Mouse (Mus musculus) A20 (cell line): ENCODE results near the gene Dlk1.

Experiments used
- DNase-seq: peaks from one replicate; pipeline ENCODE4 v3.0.0-alpha.2; 2011; ENCODE audit warnings: low read depth, low spot score

Gene Dlk1

GRCm38 (mm10) chr12:109452592-109452991 lies at the start of gene Dlk1:
Dlk1 (plus strand) TSS chr12:109452823.
- DNase-seq: no peak

- DNase-seq: no peak
Measured at GRCm38 (mm10) chr12:109402943-109403342, 49.7 kb upstream of the Dlk1 start.

- no peak for DNase-seq
Measured at GRCm38 (mm10) chr12:109403752-109404151, 48.9 kb upstream of the Dlk1 start.

- DNase-seq: no peak
Measured at GRCm38 (mm10) chr12:109406018-109406417, 46.6 kb upstream of the Dlk1 start.

DNA sequence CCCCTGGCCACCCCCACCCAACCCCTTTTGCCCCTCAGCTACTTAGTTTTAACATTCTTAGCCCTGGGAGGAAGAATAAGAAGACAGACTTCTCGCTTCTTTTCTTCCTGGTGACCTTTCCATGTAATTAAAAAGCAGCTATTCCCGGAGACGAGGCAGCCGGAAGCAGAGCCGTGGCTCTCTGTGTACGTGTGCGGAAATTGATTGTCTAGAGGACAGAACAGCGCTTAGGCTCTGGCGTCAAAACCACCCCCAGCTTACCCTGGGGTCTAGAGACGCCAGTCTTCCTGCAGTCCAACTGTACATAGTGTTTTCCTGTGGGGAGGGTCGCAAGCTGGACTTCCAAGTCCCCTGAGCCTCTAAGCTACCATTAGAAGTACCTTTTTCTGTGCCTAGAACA lies 41.9 kb upstream of the Dlk1 start:
- DNase-seq: no peak

- DNase-seq: no peak
Measured at GRCm38 (mm10) chr12:109411172-109412070, 41.2 kb upstream of the Dlk1 start.

DNA sequence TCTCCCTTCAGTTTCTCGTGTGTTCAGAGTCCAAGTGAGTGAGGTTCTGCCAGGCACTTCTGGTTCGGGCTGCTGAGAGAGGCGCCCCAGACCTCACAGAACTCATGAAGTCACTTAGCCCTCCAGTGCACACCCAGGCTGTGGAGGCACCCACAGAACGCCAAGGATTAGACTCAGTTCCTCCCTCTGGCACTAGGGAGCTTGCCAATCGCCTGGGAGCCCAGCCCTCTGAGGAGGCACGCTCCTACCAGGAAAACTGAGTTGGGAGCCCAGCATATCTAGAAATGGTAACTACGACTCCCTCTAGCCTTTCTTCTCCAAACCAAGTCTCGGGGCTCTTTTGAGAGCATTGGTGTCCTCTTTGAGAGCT lies 40.6 kb upstream of the Dlk1 start:
- no peak for DNase-seq

GRCm38 (mm10) chr12:109412675-109413074 lies 39.9 kb upstream of the Dlk1 start:
- DNase-seq: no peak

DNA sequence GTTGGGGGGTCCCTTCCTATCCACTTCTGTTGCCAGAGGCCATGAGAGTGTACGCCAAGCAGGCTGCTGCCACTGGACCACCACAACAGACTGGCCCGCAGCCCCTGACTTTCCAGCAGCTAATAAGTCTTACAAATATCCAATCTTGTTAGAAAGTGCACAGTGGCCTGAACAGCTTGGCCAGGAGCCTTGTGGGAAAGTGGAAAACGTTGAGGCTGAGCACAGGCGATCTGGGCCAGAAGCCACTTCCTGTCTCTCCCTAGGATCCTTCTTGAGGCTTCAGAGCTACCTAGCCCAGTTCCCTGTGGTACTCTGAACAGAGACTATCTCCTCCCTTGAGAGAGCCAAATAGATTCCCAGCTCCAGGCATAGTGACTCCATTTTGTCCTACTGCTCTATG lies 39.3 kb upstream of the Dlk1 start:
- no peak for DNase-seq

DNA sequence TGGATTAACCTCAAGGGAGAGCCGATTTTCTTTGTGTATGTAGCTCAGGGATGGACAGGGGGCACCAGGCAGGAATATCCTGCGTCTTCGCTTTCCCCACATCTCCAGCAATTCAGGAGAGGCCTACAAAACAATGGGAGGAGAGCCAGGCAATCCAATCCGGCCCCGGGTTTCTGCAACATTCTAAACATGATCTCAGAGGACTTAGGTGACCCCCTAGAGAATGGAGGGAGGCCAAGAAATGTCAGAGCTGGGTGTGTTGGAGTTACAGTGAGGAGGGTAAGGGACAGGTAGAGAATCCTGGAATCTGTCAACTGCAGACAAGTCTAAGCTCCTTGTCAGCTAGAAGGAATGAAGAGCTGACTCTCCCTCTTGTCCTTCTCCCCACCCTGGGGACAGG lies 35.9 kb upstream of the Dlk1 start:
- DNase-seq: no peak

GRCm38 (mm10) chr12:109417476-109418201 lies 35.0 kb upstream of the Dlk1 start:
- DNase-seq: no peak

DNA sequence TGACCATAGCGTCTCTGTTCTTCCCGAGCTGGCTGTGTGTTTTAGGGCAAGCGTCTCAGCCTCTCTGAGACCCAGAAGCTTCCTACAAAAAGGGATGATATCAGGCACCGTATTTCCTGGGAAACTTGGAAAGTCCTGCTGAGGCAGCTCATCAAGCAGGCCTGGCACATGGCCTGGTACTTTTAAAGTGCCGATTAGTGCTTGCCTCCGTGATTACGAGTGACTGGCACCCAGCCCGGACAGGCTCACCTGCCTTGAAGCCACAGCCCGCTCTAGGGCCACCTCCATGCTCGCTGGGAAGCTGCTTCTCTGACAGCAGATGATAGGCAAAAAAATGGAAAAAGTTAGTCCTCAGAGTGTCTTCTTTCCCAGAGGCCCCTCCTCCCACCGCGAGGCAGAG lies 32.6 kb upstream of the Dlk1 start:
- no peak for DNase-seq

DNA sequence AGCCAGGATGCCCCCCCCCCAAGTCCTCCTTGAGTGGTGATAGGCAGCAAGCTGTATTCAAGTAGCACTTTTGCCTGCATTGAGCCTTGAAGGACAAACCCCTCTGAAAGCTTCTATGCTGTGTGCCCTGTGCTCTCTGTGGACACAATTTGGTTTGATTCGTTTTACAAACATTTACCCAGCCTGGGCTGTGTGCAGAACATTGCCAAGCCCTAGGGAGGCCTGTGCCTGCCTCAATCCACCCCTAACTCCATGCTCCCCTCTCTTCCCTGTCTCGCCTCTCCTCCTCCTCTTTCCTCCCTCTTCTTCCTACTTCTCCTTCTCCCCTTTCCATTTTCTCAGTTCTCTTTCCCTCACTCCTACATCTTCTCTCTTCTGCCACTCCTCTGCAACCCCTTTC lies 29.5 kb upstream of the Dlk1 start:
- DNase-seq: no peak

DNA sequence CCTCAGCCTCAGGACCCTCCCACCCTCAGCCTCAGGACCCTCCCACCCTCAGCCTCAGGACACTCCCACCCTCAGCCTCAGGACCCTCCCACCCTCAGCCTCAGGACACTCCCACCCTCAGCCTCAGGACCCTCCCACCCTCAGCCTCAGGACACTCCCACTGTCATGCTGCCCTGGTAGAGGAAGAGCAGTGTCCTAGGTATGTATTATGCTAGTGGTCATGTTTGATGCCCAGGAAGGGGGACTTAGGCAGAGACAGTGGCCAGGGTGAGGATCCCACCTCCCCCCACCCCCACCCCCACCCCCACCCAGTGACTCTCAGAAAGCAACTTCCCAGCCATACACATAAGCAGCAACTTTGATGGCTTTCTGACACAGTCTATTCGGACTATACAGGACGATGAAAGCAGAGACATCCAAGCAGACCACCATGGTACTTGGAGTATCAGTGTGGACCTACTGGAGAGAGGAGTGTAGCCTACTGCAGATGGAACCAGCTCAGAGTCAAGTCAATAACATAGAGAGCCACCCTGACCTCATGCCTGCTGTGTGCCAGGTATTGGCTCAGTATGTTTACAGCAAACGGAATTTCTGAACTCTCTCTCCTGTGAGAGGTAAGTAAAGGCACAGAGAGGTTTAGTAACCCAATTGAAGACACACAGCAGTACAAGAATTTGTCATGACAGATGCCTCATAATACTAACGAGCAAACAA lies 28.8 kb upstream of the Dlk1 start:
- no peak for DNase-seq

DNA sequence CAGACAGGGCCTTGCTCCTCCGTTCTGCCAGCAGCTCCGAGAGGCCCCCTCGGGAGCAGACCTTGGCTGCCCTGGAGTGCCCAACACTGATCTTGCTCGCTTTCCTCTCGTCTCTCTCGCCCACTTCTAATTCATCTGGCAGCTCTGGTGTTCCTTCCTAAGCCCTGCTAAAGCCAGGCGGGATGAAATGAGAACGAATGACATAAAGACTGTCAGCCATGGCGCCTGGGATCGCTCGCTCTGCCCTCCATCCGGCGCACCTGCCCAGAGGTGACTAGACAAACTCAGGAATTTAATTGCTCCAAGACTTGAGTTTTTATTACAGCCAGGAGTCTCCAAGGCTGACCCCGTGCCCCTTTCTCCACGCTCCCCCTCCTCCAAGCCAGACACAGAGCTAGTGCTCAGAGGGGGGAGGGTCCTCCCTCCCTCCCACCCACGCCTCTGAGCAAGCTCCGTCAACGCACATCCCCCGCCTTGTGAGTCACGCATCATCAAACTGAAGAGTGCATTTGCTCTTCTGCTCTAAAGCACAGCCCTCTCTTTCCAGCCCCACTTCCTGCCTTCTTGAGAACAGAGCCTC lies 27.8 kb upstream of the Dlk1 start:
- DNase-seq: no peak

- DNase-seq: no peak
Measured at GRCm38 (mm10) chr12:109425982-109426381, 26.6 kb upstream of the Dlk1 start.

DNA sequence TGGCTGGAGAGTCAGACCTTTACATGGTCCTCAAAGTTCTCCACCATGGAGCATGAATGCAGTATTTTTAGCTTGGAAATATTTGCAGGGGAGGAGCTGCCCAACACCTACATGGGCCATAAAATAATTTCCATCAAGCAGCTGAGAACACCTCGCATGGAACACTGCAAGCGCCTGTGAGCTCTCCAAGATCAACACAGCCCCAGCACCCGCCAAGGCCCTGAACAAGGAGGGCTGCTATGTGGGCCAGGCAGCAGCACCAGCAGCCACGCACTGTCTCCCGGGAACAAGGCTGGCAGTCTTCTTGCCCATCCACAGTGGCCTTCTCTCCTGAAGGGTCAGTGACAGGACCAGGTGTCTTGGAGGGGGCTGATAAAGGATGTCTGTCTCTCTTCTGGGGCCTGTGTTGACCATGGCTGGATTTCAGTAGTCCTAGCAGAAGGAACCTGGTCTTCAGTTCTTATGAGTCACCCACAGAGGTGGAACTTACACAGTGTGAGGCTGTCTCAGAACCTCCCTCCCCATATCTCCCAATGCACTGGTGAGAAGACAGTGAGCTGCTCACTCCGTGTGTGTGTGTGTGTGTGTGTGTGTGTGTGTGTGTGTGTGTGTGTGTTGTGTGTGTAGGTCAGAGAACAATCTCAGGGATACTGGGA lies 20.0 kb upstream of the Dlk1 start:
- no peak for DNase-seq

GRCm38 (mm10) chr12:109436367-109436807 lies 16.2 kb upstream of the Dlk1 start:
- no peak for DNase-seq

GRCm38 (mm10) chr12:109436852-109437251 lies 15.8 kb upstream of the Dlk1 start:
- no peak for DNase-seq

DNA sequence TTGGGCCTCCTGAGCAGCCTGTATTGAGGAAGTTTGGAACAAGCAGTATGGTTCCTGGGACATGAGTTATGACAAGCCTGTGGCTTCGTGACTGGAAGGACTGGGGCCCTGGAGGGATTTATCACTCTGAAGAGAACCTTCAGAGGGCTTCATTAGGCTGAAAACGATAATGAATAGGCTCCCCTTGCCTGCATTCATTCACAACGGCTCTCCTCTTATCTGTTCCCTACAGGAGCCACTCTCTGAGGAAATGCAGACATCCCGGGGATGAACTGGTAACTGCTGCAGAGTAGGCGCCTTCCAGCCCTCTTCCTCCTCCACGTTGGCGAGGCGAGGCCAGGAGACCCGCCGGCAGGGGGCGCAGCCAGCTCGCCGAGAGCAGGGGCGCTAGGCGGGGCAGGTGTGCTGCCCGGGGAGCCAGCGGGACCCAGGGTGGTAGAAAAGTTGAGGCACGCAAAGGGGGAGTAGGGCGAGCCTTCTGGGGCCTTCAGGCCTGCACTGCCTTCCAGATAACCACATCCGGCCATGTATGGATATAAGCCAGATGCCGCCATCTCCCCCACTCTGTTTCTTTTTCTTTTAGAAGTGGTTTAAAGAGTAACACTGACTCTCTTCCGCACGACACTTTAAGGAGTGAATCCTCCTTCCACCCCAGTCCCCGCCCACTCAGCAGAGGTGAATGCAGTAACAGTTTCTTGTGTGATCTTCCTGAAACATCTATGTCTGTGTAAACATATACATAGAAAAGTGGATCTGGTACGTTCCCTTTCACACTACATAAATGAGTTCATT lies 14.9 kb upstream of the Dlk1 start:
- DNase-seq: no peak

GRCm38 (mm10) chr12:109438383-109438782 lies 14.2 kb upstream of the Dlk1 start:
- no peak for DNase-seq
